Mouse (Mus musculus): ENCODE results near the gene Olfr516. TPM values are rescaled to one million over a fixed set of nuclear protein-coding genes. Genes with fewer than 3 reads are reported as not detected.

The Olfr516 gene
- not detected in 2 replicates for polyA plus RNA-seq (2012; rRNA removed)

GRCm38 (mm10) chr7:108850429-108850828 is at the start of gene Olfr516:
Olfr516 (minus strand) TSS chr7:108850529.

GRCm38 (mm10) chr7:108894320-108894719 is 44.0 kb upstream of the Olfr516 start, which contains the start of gene Olfr519:
Olfr519 (minus strand) TSS chr7:108894420.

GRCm38 (mm10) chr7:108884906-108885305 is 34.6 kb upstream of the Olfr516 start, which contains the start of gene Olfr518:
Olfr518 (minus strand) TSS chr7:108885006.

GRCm38 (mm10) chr7:108872279-108872678 is 21.9 kb upstream of the Olfr516 start, which contains the start of gene Olfr517:
Olfr517 (minus strand) TSS chr7:108872379.

GRCm38 (mm10) chr7:108825897-108826296 is 24.4 kb downstream of the Olfr516 start, which contains the start of gene Olfr514:
Olfr514 (minus strand) TSS chr7:108825997.

Other genes starting within 250 kb of the Olfr516 start
- not detected in 2 replicates for gene Olfr506, start 239.7 kb downstream of the Olfr516 start, polyA plus RNA-seq (2012; rRNA removed)
- not detected in 2 replicates for gene Olfr507, start 228.7 kb downstream of the Olfr516 start, polyA plus RNA-seq (2012; rRNA removed)
- gene Olfr508, start 220.5 kb downstream of the Olfr516 start, polyA plus RNA-seq (2012; rRNA removed): not detected in 2 replicates
- gene Olfr509, start 198.6 kb downstream of the Olfr516 start, polyA plus RNA-seq (2012; rRNA removed): not detected in 2 replicates
- gene Olfr510, start 184.1 kb downstream of the Olfr516 start, polyA plus RNA-seq (2012; rRNA removed): not detected in 2 replicates
- not detected in 2 replicates for gene Olfr512, start 137.2 kb downstream of the Olfr516 start, polyA plus RNA-seq (2012; rRNA removed)
- gene Olfr513, start 99.6 kb downstream of the Olfr516 start, polyA plus RNA-seq (2012; rRNA removed): not detected in 2 replicates
- not detected in 2 replicates for gene Olfr514, start 24.5 kb downstream of the Olfr516 start, polyA plus RNA-seq (2012; rRNA removed)
- gene Olfr517, start 21.9 kb upstream of the Olfr516 start, polyA plus RNA-seq (2012; rRNA removed): not detected in 2 replicates
- gene Olfr518, start 34.5 kb upstream of the Olfr516 start, polyA plus RNA-seq (2012; rRNA removed): not detected in 2 replicates
- gene Olfr519, start 43.9 kb upstream of the Olfr516 start, polyA plus RNA-seq (2012; rRNA removed): not detected in 2 replicates
- gene Nlrp10, start 79.6 kb upstream of the Olfr516 start, polyA plus RNA-seq (2012; rRNA removed): 0.08 and 0.11 TPM in 2 replicates
- gene Eif3f, start 83.9 kb upstream of the Olfr516 start, polyA plus RNA-seq (2012; rRNA removed): 97.5 and 138 TPM in 2 replicates
- 25.0 and 29.9 TPM in 2 replicates for gene Tub, start 99.8 kb upstream of the Olfr516 start, polyA plus RNA-seq (2012; rRNA removed)
- gene Ric3, start 232.8 kb upstream of the Olfr516 start, polyA plus RNA-seq (2012; rRNA removed): 14.2 and 16.1 TPM in 2 replicates

Data from central nervous system, embryonic 11.5 days (tissue).